ENCODE assay signal across 12 mouse cellular contexts in genomic region chr2:166251421-166251820, GRCm38 (mm10).
A peak's percentile ranks its signal among the peaks of the same experiment; 100 is the strongest.
DNase-seq lines count a peak whose midpoint lies in the region; ATAC-seq lines count a peak whose summit lies in the region.
"Had no signal": no experiment of that assay in that cellular context is flagged by ENCODE, and none has a peak within 500 bp of the region (broad histone marks: within the 10 kb centered on the region; RNA-seq: fewer than 3 reads in every experiment).

No protein-coding gene starts in this region.

- H3K4me2 ChIP-seq in heart, embryonic 11.5 days: no peak overlapping the region
- H3K4me2 ChIP-seq: hindbrain, embryonic 14.5 days had no signal

- no peaks in the 10 kb centered on the region for H3K9me3 ChIP-seq in heart, embryonic 11.5 days (replicated peaks; ENCODE audit: control insufficient read depth, low read length)

- H3K27me3 ChIP-seq in heart, embryonic 11.5 days (ENCODE audit: control insufficient read depth, insufficient read depth, low read length): no peaks in the 10 kb centered on the region
- H3K27me3 ChIP-seq: Patski had no signal

- peak; percentile 55 for DNase-seq in heart, adult 8-10 months (ENCODE audit: low spot score)
- DNase-seq in adrenal gland, postnatal 36 days: peak; percentile 53 to 61
- peak; percentile 71 for DNase-seq in kidney, adult 9 months
- peak; percentile 21 for DNase-seq in lung, postnatal 14 days
- no peak for DNase-seq in right cerebral cortex, postnatal 25 days
- DNase-seq in thymus, adult 18-20 months: no peak
- DNase-seq: cerebellum, postnatal 36 days; gastrocnemius, postnatal 14 days; layer of hippocampus, adult 9-11 months had no signal

- H3K27ac ChIP-seq in heart, embryonic 11.5 days (ENCODE audit: low read depth, low read length): no peak overlapping the region
- H3K27ac ChIP-seq: hindbrain, embryonic 14.5 days had no signal

- peaks cover 8% of the 10 kb centered on the region for H3K4me1 ChIP-seq in heart, embryonic 11.5 days (ENCODE audit: control insufficient read depth, insufficient read depth, low read length)

- no peak overlapping the region for H3K9ac ChIP-seq in heart, embryonic 11.5 days (ENCODE audit: low read depth, low read length)
- H3K9ac ChIP-seq: hindbrain, embryonic 14.5 days had no signal

- no peaks in the 10 kb centered on the region for H3K36me3 ChIP-seq in heart, embryonic 11.5 days (ENCODE audit: control insufficient read depth, insufficient read depth, low read length)

- H3K4me3 ChIP-seq in heart, embryonic 11.5 days (ENCODE audit: low read depth, low read length): no peak overlapping the region

- 61% methylated on average over 5 of the region's 5 CpGs for WGBS in heart, embryonic 11.5 days (ENCODE audit: insufficient replicate concordance)

- no peak for ATAC-seq in heart, embryonic 11.5 days (replicated peaks; ENCODE audit: insufficient number of reproducible peaks, low FRiP score, low TSS enrichment)
- ATAC-seq: Patski had no signal

Comparison
In these comparisons a context has a peak if more than half of its experiments do, and no peak if none do; other contexts are left out.
1. DNase-seq: peak in heart, adult 8-10 months (single experiment), adrenal gland, postnatal 36 days (2 of 2), kidney, adult 9 months (single experiment) and lung, postnatal 14 days (single experiment); none in right cerebral cortex, postnatal 25 days (single experiment) and thymus, adult 18-20 months (0 of 2).